Mouse (Mus musculus) erythroblast, embryonic 14.5 days (primary cell): ENCODE results near the gene Olfm1.

ENCODE experiments used
- GATA1 ChIP-seq: IDR thresholded peaks from 2 replicates; pipeline ENCODE4 v1.6.1; 2012; ENCODE audit warnings: low read length, inconsistent platforms, mixed read lengths
- TAL1 ChIP-seq: IDR thresholded peaks from 3 replicates; pipeline ENCODE4 v1.6.1; 2012; ENCODE audit warnings: low read length, inconsistent platforms, mixed read lengths

GRCm38 (mm10) chr2:28188398-28188944 is 4.3 kb upstream of the Olfm1 start:
- TF ChIP-seq GATA1: no peak
- TF ChIP-seq TAL1: no peak
